In the genomic region with DNA sequence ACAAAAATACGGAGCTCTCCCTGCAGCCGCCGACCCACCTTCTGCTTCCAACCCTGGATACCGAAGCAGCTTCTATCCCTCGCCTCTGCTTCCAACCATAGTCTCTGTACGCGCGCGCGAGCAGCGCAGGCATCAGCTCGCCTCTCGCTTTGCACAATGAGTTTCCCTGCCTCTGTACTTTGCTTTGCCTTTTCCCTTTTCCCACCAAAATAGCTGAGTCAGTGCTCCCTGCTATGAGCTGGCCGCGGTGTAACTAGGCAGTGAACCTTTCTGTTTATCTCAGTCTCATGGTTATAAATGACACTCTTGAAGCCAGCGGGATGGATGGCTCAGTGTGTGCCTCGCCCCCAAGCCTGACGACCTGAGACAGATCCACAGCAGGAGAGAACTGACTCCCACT, we compare ENCODE assay signal across 8 mouse cellular contexts.
DNase-seq lines count a peak whose midpoint lies in the region; ATAC-seq lines count a peak whose summit lies in the region.

No protein-coding gene starts in this region.

- H3K4me2 ChIP-seq in forebrain, embryonic 11.5 days (ENCODE audit: low read depth, low read length, severe bottlenecking), result peak overlapping the region; percentile 8; the same call in 1 of the 2 replicates
- H3K4me2 ChIP-seq in stomach, embryonic 16.5 days (ENCODE audit: low read depth, low read length), result 0 out of 2 replicates have a peak overlapping the region, but pooled peaks have one; percentile 0

- peaks cover 93% of the 10 kb centered on the region for H3K27me3 ChIP-seq in megakaryocyte, embryonic 14.5 days (replicated peaks)
- peaks cover 28% of the 10 kb centered on the region for H3K27me3 ChIP-seq in forebrain, embryonic 11.5 days (ENCODE audit: control insufficient read depth, insufficient read depth, low read length)
- H3K27me3 ChIP-seq in limb, embryonic 10.5 days (ENCODE audit: low read depth, poor library complexity, severe bottlenecking), result peaks cover 87% of the 10 kb centered on the region
- H3K27me3 ChIP-seq in stomach, embryonic 16.5 days (ENCODE audit: control insufficient read depth, insufficient read depth, low read length), result peaks cover 80% of the 10 kb centered on the region

- H3K4me1 ChIP-seq in megakaryocyte, embryonic 14.5 days, result peaks cover 16% of the 10 kb centered on the region
- peaks cover 33% of the 10 kb centered on the region for H3K4me1 ChIP-seq in forebrain, embryonic 11.5 days (replicated peaks; ENCODE audit: control insufficient read depth, insufficient read depth, low read length)
- H3K4me1 ChIP-seq in limb, embryonic 10.5 days, result peaks cover 84% of the 10 kb centered on the region
- 0 out of 2 replicates have a peak, but pooled peaks cover 7% of the 10 kb centered on the region for H3K4me1 ChIP-seq in stomach, embryonic 16.5 days (ENCODE audit: control insufficient read depth, insufficient read depth, low read length)

- peak; percentile 70 for DNase-seq in forebrain, embryonic 11.5 days (ENCODE audit: low spot score)
- no peak for DNase-seq in limb, embryonic 10.5 days (ENCODE audit: low spot score)
- DNase-seq in adrenal gland, postnatal 4 days (ENCODE audit: low spot score in 2 of 2), result no peak
- DNase-seq in layer of hippocampus, postnatal 36 days, result no peak

- 0 out of 2 replicates have a peak overlapping the region, but pooled peaks have one; percentile 28 for H3K9ac ChIP-seq in forebrain, embryonic 11.5 days (ENCODE audit: low read length)
- no peak overlapping the region for H3K9ac ChIP-seq in stomach, embryonic 16.5 days (ENCODE audit: low read length)

- no peak overlapping the region for H3K27ac ChIP-seq in forebrain, embryonic 11.5 days (ENCODE audit: low read depth, low read length)
- 0 out of 2 replicates have a peak overlapping the region, but pooled peaks have one; percentile 34 for H3K27ac ChIP-seq in limb, embryonic 10.5 days
- H3K27ac ChIP-seq in stomach, embryonic 16.5 days (ENCODE audit: low read length), result no peak overlapping the region

- ATAC-seq in megakaryocyte, adult 5-6 weeks (ENCODE audit: poor library complexity, severe bottlenecking), result no peak
- no peak for ATAC-seq in forebrain, embryonic 11.5 days (replicated peaks; ENCODE audit: low FRiP score)
- no peak; the same call in 1 of the 2 replicates for ATAC-seq in stomach, embryonic 16.5 days (ENCODE audit: insufficient read depth, low FRiP score)
- no peak for ATAC-seq in erythroblast, adult 5-6 weeks (replicated peaks; ENCODE audit: low FRiP score, poor library complexity, severe bottlenecking)

- H3K9me3 ChIP-seq in megakaryocyte, embryonic 14.5 days, result no peaks in the 10 kb centered on the region
- H3K9me3 ChIP-seq in forebrain, embryonic 11.5 days (ENCODE audit: control insufficient read depth, low read length), result no peaks in the 10 kb centered on the region
- no peaks in the 10 kb centered on the region for H3K9me3 ChIP-seq in limb, embryonic 10.5 days (replicated peaks)
- H3K9me3 ChIP-seq in stomach, embryonic 16.5 days (replicated peaks; ENCODE audit: control insufficient read depth, low read length), result no peaks in the 10 kb centered on the region

- H3K4me3 ChIP-seq in megakaryocyte, embryonic 14.5 days (replicated peaks), result peak overlapping the region; percentile 56
- no peak overlapping the region for H3K4me3 ChIP-seq in forebrain, embryonic 11.5 days (ENCODE audit: low read depth, low read length)
- H3K4me3 ChIP-seq in limb, embryonic 10.5 days, result peak overlapping the region; percentile 29
- no peak overlapping the region for H3K4me3 ChIP-seq in stomach, embryonic 16.5 days (replicated peaks; ENCODE audit: low read length)

- WGBS in forebrain, embryonic 11.5 days, result 1% methylated on average over 18 of the region's 18 CpGs
- WGBS in limb, embryonic 10.5 days, result 2% methylated on average over 18 of the region's 18 CpGs
- WGBS in stomach, embryonic 16.5 days, result 2% methylated on average over 18 of the region's 18 CpGs

- H3K36me3 ChIP-seq in megakaryocyte, embryonic 14.5 days (replicated peaks; ENCODE audit: low read length), result no peaks in the 10 kb centered on the region
- H3K36me3 ChIP-seq in forebrain, embryonic 11.5 days (ENCODE audit: control insufficient read depth, insufficient read depth, low read length), result no peaks in the 10 kb centered on the region
- no peaks in the 10 kb centered on the region for H3K36me3 ChIP-seq in limb, embryonic 10.5 days
- H3K36me3 ChIP-seq in stomach, embryonic 16.5 days (ENCODE audit: control insufficient read depth, insufficient read depth, low read length), result no peaks in the 10 kb centered on the region

Comparison
In these comparisons a context has a peak if more than half of its experiments do, and no peak if none do; other contexts are left out.
1. H3K4me3 ChIP-seq: peak in megakaryocyte, embryonic 14.5 days (single experiment) and limb, embryonic 10.5 days (single experiment); none in forebrain, embryonic 11.5 days (single experiment) and stomach, embryonic 16.5 days (single experiment).